Mouse (Mus musculus): ENCODE data around the gene Gm9945. TPM values are rescaled to one million over a fixed set of nuclear protein-coding genes. Genes with fewer than 3 reads are reported as not detected.

Gm9945 gene
- not detected in 4 replicates for total RNA-seq (2023; ENCODE audit: inconsistent age)

GRCm38 (mm10) chr11:53479783-53480301 is at the start of gene Gm9945, which contains the start of gene Sowaha:
Gm9945 (plus strand) TSS chr11:53480166.
Sowaha (minus strand) TSS chr11:53480274.

GRCm38 (mm10) chr11:53430670-53431346 is 49.2 kb upstream of the Gm9945 start, which contains the start of the genes Uqcrq and Gdf9:
Uqcrq (minus strand) TSS chr11:53430831.
Gdf9 (plus strand) TSS chr11:53431023.

GRCm38 (mm10) chr11:53456474-53457371 is 23.2 kb upstream of the Gm9945 start, which contains the start of the genes Gm10447 and Shroom1:
Gm10447 (minus strand) TSS chr11:53457110.
Shroom1 (plus strand) TSS chr11:53457205.

GRCm38 (mm10) chr11:53469968-53470695 is 9.8 kb upstream of the Gm9945 start, which contains the start of gene Gm9837:
Gm9837 (minus strand) TSS chr11:53470479.

GRCm38 (mm10) chr11:53519207-53520121 is 39.5 kb downstream of the Gm9945 start, which contains the start of gene Sept8:
Sept8 (plus strand) TSS chr11:53519257.

Other genes starting within 250 kb of the Gm9945 start
- gene Hspa4, start 179.7 kb upstream of the Gm9945 start, total RNA-seq (2023; ENCODE audit: inconsistent age): 107 to 132 TPM (median 116 TPM) in 4 replicates
- 15.6 to 20.7 TPM (median 16.7 TPM) in 4 replicates for gene Zcchc10, start 155.5 kb upstream of the Gm9945 start, total RNA-seq (2023; ENCODE audit: inconsistent age)
- gene Aff4, start 129.3 kb upstream of the Gm9945 start, total RNA-seq (2023; ENCODE audit: inconsistent age): 278 to 365 TPM (median 344 TPM) in 4 replicates
- gene Leap2, start 57.0 kb upstream of the Gm9945 start, total RNA-seq (2023; ENCODE audit: inconsistent age): not detected in 4 replicates
- 138 to 153 TPM (median 150 TPM) in 4 replicates for gene Uqcrq, start 49.3 kb upstream of the Gm9945 start, total RNA-seq (2023; ENCODE audit: inconsistent age)
- 0.39 to 0.94 TPM (median 0.77 TPM) in 4 replicates for gene Gdf9, start 49.1 kb upstream of the Gm9945 start, total RNA-seq (2023; ENCODE audit: inconsistent age)
- gene Gm10447, start 23.1 kb upstream of the Gm9945 start, total RNA-seq (2023; ENCODE audit: inconsistent age): not detected in 4 replicates
- gene Shroom1, start 23.0 kb upstream of the Gm9945 start, total RNA-seq (2023; ENCODE audit: inconsistent age): not detected in 4 replicates
- not detected in 4 replicates for gene Gm9837, start 9.7 kb upstream of the Gm9945 start, total RNA-seq (2023; ENCODE audit: inconsistent age)
- not detected in 4 replicates for gene Sowaha, start 108 bp downstream of the Gm9945 start, total RNA-seq (2023; ENCODE audit: inconsistent age)
- gene Sept8, start 39.1 kb downstream of the Gm9945 start, total RNA-seq (2023; ENCODE audit: inconsistent age): 0.22 to 0.54 TPM in 2 of 4 replicates, not detected in the others
- 3.0 to 8.7 TPM (median 6.1 TPM) in 4 replicates for gene Kif3a, start 87.2 kb downstream of the Gm9945 start, total RNA-seq (2023; ENCODE audit: inconsistent age)
- gene Il4, start 138.5 kb downstream of the Gm9945 start, total RNA-seq (2023; ENCODE audit: inconsistent age): not detected in 4 replicates
- gene Il13, start 154.5 kb downstream of the Gm9945 start, total RNA-seq (2023; ENCODE audit: inconsistent age): not detected in 4 replicates
- gene Rad50, start 227.2 kb downstream of the Gm9945 start, total RNA-seq (2023; ENCODE audit: inconsistent age): 27.9 to 36.2 TPM (median 28.8 TPM) in 4 replicates
- gene Il5, start 240.6 kb downstream of the Gm9945 start, total RNA-seq (2023; ENCODE audit: inconsistent age): not detected in 4 replicates

All from B cell, adult (primary cell).